Mouse (Mus musculus) midbrain, embryonic 11.5 days (tissue): Measurements from ENCODE around the gene Nmnat2. TPM values are rescaled to one million over a fixed set of nuclear protein-coding genes. Genes with fewer than 3 reads are reported as not detected.

Experiments used
- ATAC-seq: fragments of 200-750 bp; cut with Nextera tagmentation; 2 replicates; pipeline ENCODE4 v1.8.0; 2017; ENCODE audit warnings: moderate TSS enrichment, moderate library complexity; ENCODE audit not compliant: low FRiP score
- DNase-seq: peaks from one replicate; pipeline ENCODE4 v3.0.0; 2015; ENCODE audit warnings: low spot score; ENCODE audit errors: missing footprints
- H3K27ac ChIP-seq: fragments of 300-500 bp; sonication (generic); 2 replicates; pipeline ENCODE4 v1.5.1; 2014; ENCODE audit warnings: low read depth, low read length
- H3K27me3 ChIP-seq: fragments of 300-500 bp; sonication (generic); 2 replicates; pipeline ENCODE4 v1.6.1; 2014; ENCODE audit warnings: mild to moderate bottlenecking, low read length, moderate library complexity, mixed read lengths; ENCODE audit not compliant: control insufficient read depth, insufficient read depth
- H3K36me3 ChIP-seq: fragments of 300-500 bp; sonication (generic); 2 replicates; pipeline ENCODE4 v1.6.1; 2014; ENCODE audit warnings: mild to moderate bottlenecking, low read length, moderate library complexity, mixed read lengths; ENCODE audit not compliant: control insufficient read depth, insufficient read depth
- H3K4me1 ChIP-seq: fragments of 300-500 bp; sonication (generic); 2 replicates; pipeline ENCODE4 v1.6.1; 2014; ENCODE audit warnings: low read length; ENCODE audit not compliant: control insufficient read depth, insufficient read depth
- H3K4me2 ChIP-seq: fragments of 300-500 bp; sonication (generic); 2 replicates; pipeline ENCODE4 v1.6.1; 2014; ENCODE audit warnings: mild to moderate bottlenecking, moderate library complexity
- H3K4me3 ChIP-seq: fragments of 300-500 bp; sonication (generic); 2 replicates; pipeline ENCODE4 v1.5.1; 2014; ENCODE audit warnings: low read depth, low read length
- H3K9ac ChIP-seq: fragments of 300-500 bp; sonication (generic); 2 replicates; pipeline ENCODE4 v1.6.1; 2014; ENCODE audit warnings: low read length
- H3K9me3 ChIP-seq: fragments of 300-500 bp; sonication (generic); 2 replicates; pipeline ENCODE4 v1.6.1; 2016; ENCODE audit warnings: low read length; ENCODE audit not compliant: control insufficient read depth
- WGBS: fragments of 180-500 bp; shearing (Covaris S2); extraction: QIAGEN DNeasy Blood & Tissue Kit; methylation state at CpG from one replicate; pipeline ENCODE4 v1.1.7; 2014; 5-methylcytosine and 5-hydroxymethylcytosine counted together
- polyA plus RNA-seq: library from polyadenylated mRNA; unstranded; fragments of >200 nt; fragmentation: Nextera tagmentation; extraction: Ambion mirVana; gene quantifications from 2 replicates; pipeline ENCODE4 v1.2.1, GENCODE M21; 2014

Gene Nmnat2
- polyA plus RNA-seq, 1 experiment from 2014 or later, result 15.0 TPM

DNA sequence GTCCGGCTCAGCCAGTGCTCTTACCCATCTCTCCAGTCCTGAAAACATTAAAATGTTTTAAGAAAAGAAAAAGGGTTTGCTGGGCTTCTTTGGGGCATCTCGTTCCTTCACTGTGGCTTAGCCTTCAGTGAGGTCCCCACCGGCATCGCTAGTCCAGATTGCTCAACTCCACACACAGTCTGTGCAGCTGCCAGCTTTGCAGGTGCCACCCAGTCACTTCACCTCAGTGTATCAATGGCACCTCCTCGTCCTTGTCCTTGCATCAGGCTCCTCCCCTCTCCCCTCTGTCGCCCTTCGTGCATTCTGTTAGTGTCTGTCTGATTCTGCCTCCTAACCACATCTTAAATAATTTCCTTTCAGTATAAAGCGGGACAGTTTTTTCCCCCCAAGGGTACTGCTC lies 45.2 kb downstream of the Nmnat2 start:
- H3K9ac ChIP-seq, result no peak overlapping the region

DNA sequence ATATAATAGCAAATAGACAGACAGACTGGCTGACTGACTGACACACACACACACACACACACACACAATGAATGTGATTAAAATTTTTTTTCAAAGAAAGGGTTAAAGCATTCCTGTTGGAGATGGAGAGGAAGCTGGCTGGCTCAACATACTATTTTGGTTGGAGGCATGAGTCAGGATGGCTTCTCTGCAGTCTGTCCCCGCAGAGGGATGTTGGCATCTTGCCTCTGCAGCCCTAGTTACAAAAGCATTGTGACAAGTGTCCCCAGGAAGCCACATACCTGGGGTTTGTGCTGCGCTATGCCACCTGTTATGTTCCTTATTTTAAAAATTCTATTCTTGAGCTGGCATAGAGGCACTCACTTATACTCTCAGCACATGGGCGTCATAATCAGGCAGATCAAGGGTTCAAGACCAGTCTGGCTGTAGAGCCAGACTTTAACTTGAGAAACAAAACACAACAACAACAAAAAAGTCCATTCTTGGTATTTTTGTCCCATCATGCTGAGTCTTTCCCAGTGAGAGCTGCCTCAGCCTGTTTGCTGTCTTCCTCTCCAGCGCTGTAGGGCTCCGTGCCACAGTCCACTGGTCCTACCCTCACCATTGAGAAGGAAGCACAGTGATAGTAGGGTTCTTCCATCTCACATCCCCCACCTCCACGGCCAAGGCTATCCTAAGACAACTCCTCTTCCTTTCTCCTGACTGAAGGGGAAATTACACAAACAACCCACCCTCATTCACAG lies 45.9 kb downstream of the Nmnat2 start:
- DNase-seq (peak; percentile 62), ATAC-seq (no peak)
- WGBS, result 86% methylated on average over 6 of the region's 6 CpGs
- no peak overlapping the region for H3K4me3 ChIP-seq
- H3K9me3 ChIP-seq, result no peaks in the 10 kb centered on the region
- no peak overlapping the region for H3K27ac ChIP-seq
- H3K27me3 ChIP-seq, result no peaks in the 10 kb centered on the region
- H3K4me2 ChIP-seq, result no peak overlapping the region
- no peak overlapping the region for H3K9ac ChIP-seq
- no peaks in the 10 kb centered on the region for H3K4me1 ChIP-seq
- H3K36me3 ChIP-seq, result no peaks in the 10 kb centered on the region

More for the DNA sequence above, 45.2 kb downstream of the Nmnat2 start:
- H3K36me3 ChIP-seq, result no peaks in the 10 kb centered on the region
- no peaks in the 10 kb centered on the region for H3K9me3 ChIP-seq
- 82% methylated on average over 8 of the region's 8 CpGs for WGBS
- ATAC-seq (no peak), DNase-seq (peak; percentile 41)
- H3K4me1 ChIP-seq, result no peaks in the 10 kb centered on the region
- no peak overlapping the region for H3K4me2 ChIP-seq
- H3K27ac ChIP-seq, result no peak overlapping the region
- no peak overlapping the region for H3K4me3 ChIP-seq
- H3K27me3 ChIP-seq, result no peaks in the 10 kb centered on the region

DNA sequence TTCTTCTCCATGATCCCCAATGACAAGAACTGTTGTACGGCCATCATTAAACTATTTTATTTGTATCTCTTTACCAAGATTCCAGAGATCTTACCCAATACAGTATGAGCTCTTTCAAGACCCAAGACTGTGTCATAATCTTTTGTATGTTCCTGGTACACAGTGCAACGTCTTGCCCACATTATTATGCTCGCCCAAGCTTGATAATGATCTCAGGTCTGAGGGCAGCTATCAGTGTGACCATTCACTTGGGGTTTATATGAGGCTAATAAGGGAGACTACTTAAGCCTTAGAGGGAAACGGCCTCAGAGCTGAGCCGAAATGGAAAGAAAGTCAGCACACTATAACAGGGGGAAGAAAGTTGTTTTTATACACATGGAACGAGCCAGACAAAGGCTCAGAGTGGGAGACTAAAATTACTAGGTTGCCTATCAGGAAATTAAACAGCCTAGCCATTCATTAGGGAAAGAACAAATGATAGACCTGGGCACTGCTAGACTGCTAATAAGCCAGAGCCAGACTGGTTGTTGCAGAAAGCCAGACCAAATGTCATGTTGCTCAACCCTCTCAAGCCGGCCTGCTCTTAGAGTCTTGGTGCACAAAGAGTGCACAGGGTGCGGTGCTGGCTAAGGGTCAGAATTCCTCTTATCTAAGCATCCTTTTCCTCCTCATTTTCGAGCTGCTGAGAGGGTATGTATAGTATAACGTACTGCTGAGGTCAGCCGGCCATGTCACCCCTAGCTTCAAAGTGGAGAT lies 47.7 kb downstream of the Nmnat2 start:
- H3K36me3 ChIP-seq, result no peaks in the 10 kb centered on the region
- no peak overlapping the region for H3K4me3 ChIP-seq
- H3K4me2 ChIP-seq, result no peak overlapping the region
- 83% methylated on average over 11 of the region's 11 CpGs for WGBS
- no peak overlapping the region for H3K9ac ChIP-seq
- H3K27me3 ChIP-seq, result no peaks in the 10 kb centered on the region
- ATAC-seq, result no peak
- no peaks in the 10 kb centered on the region for H3K9me3 ChIP-seq
- H3K27ac ChIP-seq, result no peak overlapping the region
- no peaks in the 10 kb centered on the region for H3K4me1 ChIP-seq
- peak; percentile 54 for DNase-seq

DNA sequence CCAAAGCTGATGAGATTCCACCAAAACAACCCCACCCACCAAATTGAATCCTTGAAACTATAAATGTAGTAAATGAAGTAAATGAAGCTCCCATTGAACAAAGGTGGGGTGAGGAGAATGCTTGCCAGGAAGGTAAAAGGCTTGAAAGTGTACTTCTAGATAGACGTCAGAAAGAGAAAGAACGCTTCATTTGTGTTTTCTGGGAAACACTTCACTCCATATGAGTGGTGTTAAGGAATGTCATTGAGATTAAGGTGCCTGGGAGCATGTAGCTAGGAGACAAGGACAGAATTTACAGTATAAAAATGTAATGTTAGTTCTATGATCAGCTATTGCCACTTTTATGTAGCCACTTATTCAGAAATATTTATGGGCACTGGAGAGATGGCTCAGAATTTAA lies 49.7 kb downstream of the Nmnat2 start:
- Histone ChIP-seq H3K4me2 (no peak overlapping the region), H3K9me3 (no peaks in the 10 kb centered on the region), H3K36me3 (no peaks in the 10 kb centered on the region), H3K4me3 (no peak overlapping the region), H3K4me1 (no peaks in the 10 kb centered on the region), H3K27me3 (no peaks in the 10 kb centered on the region), H3K27ac (no peak overlapping the region), H3K9ac (no peak overlapping the region)
- ATAC-seq, result no peak
- DNase-seq, result peak; percentile 49
- WGBS, result 85% methylated on average over 2 of the region's 2 CpGs

DNA sequence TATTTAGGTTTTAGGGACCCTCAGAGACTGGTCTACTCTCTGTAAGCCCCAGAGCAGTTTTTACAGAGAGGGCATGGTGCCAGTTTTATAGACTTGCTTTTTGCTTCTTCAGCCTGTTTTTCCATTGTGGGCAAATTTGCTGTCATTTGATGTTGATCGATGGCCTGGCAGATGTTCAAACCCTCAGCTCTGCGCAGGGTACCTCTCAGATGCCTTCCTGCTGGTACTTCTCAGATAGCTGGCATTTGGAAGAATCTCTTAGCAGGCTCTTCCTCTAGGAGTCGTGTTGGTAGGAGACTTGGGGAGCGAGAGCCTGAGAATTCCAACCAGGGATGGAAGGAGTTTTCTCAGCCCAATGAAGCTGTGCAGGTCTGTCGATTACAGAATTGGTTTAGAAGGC lies 51.3 kb downstream of the Nmnat2 start:
- no peaks in the 10 kb centered on the region for H3K4me1 ChIP-seq
- no peak for DNase-seq
- no peaks in the 10 kb centered on the region for H3K27me3 ChIP-seq
- no peak overlapping the region for H3K4me2 ChIP-seq
- no peak overlapping the region for H3K27ac ChIP-seq
- H3K9me3 ChIP-seq, result no peaks in the 10 kb centered on the region
- WGBS, result 81% methylated on average over 5 of the region's 5 CpGs
- no peak for ATAC-seq
- H3K36me3 ChIP-seq, result no peaks in the 10 kb centered on the region
- no peak overlapping the region for H3K4me3 ChIP-seq
- no peak overlapping the region for H3K9ac ChIP-seq

DNA sequence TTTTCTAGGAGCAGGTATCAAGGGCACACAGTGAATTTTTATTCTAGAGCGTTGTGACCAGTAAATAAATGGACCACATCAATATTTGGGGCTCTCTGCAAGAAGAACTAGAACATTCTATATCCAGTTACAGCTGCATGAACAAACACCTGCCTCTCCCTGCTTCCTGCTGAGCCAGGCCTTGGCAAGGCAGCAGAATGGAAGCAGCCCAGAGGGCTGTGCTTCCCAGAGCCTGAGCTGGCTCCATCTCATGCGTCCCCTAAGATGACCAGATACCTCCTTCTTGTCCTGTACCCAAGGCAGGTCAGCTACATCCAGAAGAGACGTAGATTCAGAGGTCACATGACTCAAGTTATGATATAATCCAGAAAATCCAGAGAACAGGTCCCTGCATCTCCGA lies 52.0 kb downstream of the Nmnat2 start:
- no peak for ATAC-seq
- DNase-seq, result peak; percentile 31
- H3K4me1 ChIP-seq, result no peaks in the 10 kb centered on the region

DNA sequence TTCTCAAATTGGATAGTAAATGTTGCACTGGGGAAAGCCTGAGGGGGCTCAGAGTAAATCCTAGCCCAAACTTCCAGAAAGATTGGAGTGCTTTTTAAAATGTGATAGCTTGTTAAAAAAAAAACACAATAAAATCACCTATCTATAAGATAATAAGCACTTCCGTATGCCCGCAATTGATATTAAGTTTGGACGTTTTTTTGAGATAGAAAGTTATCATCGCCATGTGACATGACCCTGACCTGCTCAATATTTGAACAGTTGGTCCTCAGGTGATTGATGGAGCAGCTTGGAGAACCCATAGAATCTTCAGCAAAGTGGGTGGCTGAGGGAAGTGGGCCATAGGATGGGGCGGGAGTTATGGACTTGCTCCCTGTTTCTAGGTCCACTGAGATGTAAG lies 52.5 kb downstream of the Nmnat2 start:
- no peak overlapping the region for H3K27ac ChIP-seq
- H3K4me3 ChIP-seq, result no peak overlapping the region
- no peak for ATAC-seq
- peaks cover under 1% of the 10 kb centered on the region; the same call in 1 of the 2 replicates for H3K27me3 ChIP-seq
- no peaks in the 10 kb centered on the region for H3K9me3 ChIP-seq
- no peaks in the 10 kb centered on the region for H3K4me1 ChIP-seq
- H3K36me3 ChIP-seq, result no peaks in the 10 kb centered on the region
- no peak for DNase-seq
- no peak overlapping the region for H3K9ac ChIP-seq
- H3K4me2 ChIP-seq, result no peak overlapping the region
- WGBS, result 94% methylated on average over 5 of the region's 5 CpGs

More for the DNA sequence above, 52.0 kb downstream of the Nmnat2 start:
- no peaks in the 10 kb centered on the region for H3K9me3 ChIP-seq
- 81% methylated on average over 4 of the region's 4 CpGs for WGBS
- H3K36me3 ChIP-seq, result no peaks in the 10 kb centered on the region
- H3K27me3 ChIP-seq, result no peaks in the 10 kb centered on the region
- no peak overlapping the region for H3K4me3 ChIP-seq
- no peak overlapping the region for H3K27ac ChIP-seq
- no peak overlapping the region for H3K9ac ChIP-seq
- H3K4me2 ChIP-seq, result no peak overlapping the region

DNA sequence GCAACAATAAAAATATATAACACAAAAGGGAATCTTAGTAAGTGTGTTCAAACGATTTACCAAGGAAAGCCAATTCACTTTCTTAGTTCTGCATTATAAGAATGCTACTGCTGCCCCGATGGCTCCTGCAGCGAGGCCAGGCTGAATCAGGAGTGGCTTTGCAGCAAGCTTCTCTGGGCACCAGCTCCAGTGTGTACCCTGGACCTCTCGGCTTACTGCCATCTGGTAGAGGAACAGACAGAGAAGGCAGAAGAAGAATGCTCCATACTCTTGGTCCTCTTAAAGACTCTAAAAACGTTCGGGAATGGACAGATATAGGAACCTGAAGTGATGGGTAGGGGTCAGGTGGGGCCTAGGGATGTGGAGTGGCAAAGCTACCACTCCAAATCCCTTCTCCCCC lies 53.0 kb downstream of the Nmnat2 start:
- 84% methylated on average over 6 of the region's 6 CpGs for WGBS
- Histone ChIP-seq H3K9me3 (no peaks in the 10 kb centered on the region), H3K4me2 (no peak overlapping the region), H3K4me3 (no peak overlapping the region), H3K27me3 (peaks cover 2% of the 10 kb centered on the region; the same call in 1 of the 2 replicates), H3K27ac (no peak overlapping the region), H3K36me3 (no peaks in the 10 kb centered on the region), H3K9ac (no peak overlapping the region), H3K4me1 (no peaks in the 10 kb centered on the region)
- ATAC-seq (no peak), DNase-seq (no peak)

DNA sequence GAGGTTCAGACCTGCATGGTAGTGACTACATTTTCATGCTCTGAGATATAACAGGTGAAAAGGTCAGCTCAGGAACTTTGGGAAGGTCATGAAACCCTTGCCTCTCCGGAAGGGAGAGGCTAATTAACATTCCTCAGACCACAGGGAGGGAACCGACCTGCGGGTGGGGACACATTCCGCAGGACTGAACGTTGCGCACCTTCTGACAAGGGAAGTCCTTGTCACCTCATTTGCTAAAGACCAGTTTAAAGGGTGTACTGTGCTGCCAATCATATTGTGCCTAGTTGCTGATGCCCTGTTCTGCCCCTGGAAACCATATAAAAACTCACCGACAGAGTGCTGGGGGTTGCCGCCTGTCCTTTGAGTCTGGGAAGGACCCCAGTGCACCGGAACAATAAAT lies 54.5 kb downstream of the Nmnat2 start:
- no peak overlapping the region for H3K9ac ChIP-seq
- no peak for ATAC-seq
- peaks cover 7% of the 10 kb centered on the region; the same call in 1 of the 2 replicates for H3K27me3 ChIP-seq
- 83% methylated on average over 9 of the region's 9 CpGs for WGBS
- peaks cover 3% of the 10 kb centered on the region for H3K4me1 ChIP-seq
- no peaks in the 10 kb centered on the region for H3K9me3 ChIP-seq
- no peak overlapping the region for H3K27ac ChIP-seq
- H3K4me3 ChIP-seq, result no peak overlapping the region
- peak; percentile 78 for DNase-seq
- H3K36me3 ChIP-seq, result no peaks in the 10 kb centered on the region
- H3K4me2 ChIP-seq, result no peak overlapping the region
